8 mouse cellular contexts compared by ENCODE assay signal in genomic region chr17:84116340-84117279, GRCm38 (mm10).
A peak's percentile ranks its signal among the peaks of the same experiment; 100 is the strongest.
DNase-seq lines count a peak whose midpoint lies in the region; ATAC-seq lines count a peak whose summit lies in the region.

No protein-coding gene starts in this region.

- DNase-seq in lung, adult 18-20 months: peak; percentile 66 to 72
- no peak for DNase-seq in lung, postnatal 10 days
- peak; percentile 75 for DNase-seq in lung, postnatal 36 days
- DNase-seq in thymus, postnatal 25 days: peak; percentile 74
- DNase-seq in left cerebral cortex, adult 18-20 months (ENCODE audit: low spot score in 2 of 2): no peak
- DNase-seq in cerebellum, postnatal 36 days: no peak
- DNase-seq in cerebellum, adult 11-12 months: no peak

- ATAC-seq in common myeloid progenitor, adult 5-6 weeks (replicated peaks; ENCODE audit: low read depth, poor library complexity, severe bottlenecking): peak; percentile 52

Comparison
In these comparisons a context has a peak if more than half of its experiments do, and no peak if none do; other contexts are left out.
1. DNase-seq: peak in lung, adult 18-20 months (2 of 2), lung, postnatal 36 days (single experiment) and thymus, postnatal 25 days (single experiment); none in lung, postnatal 10 days (single experiment), left cerebral cortex, adult 18-20 months (0 of 2), cerebellum, postnatal 36 days (0 of 2) and cerebellum, adult 11-12 months (single experiment).